Mouse (Mus musculus): ENCODE results near the gene Fosl2. TPM values are rescaled to one million over a fixed set of nuclear protein-coding genes. Genes with fewer than 3 reads are reported as not detected.

The Fosl2 gene
- polyA plus RNA-seq (2015; fragmentation: Nextera tagmentation; extraction: Ambion mirVana) = 0.61 and 0.62 TPM in 2 replicates

GRCm38 (mm10) chr5:32135336-32136206, at the start of gene Fosl2:
TSS of gene Fosl2 (plus strand) at chr5:32135801.
- Histone ChIP-seq H3K27ac (ENCODE audit: low read length) (peak within 1 kb of the TSS; percentile 89), H3K36me3 (ENCODE audit: control insufficient read depth, insufficient read depth) (no peaks in the 10 kb centered on the region), H3K27me3 (ENCODE audit: control insufficient read depth, insufficient read depth, low read depth, low read length) (peaks cover 69% of the 10 kb centered on the region), H3K4me1 (ENCODE audit: control insufficient read depth, low read depth, low read length) (peaks cover 7% of the 10 kb centered on the region), H3K4me2 (ENCODE audit: low read depth, low read length) (peak within 1 kb of the TSS; percentile 69), H3K9me3 (replicated peaks; ENCODE audit: control insufficient read depth, low read length) (no peaks in the 10 kb centered on the region), H3K4me3 (ENCODE audit: low read depth, low read length) (peak within 1 kb of the TSS; percentile 65), H3K9ac (ENCODE audit: low read depth, low read length) (peak within 1 kb of the TSS; percentile 59)
- under 1% methylated on average over 65 of the region's 85 CpGs for WGBS (ENCODE audit: insufficient replicate concordance)
- peak; percentile 77 for ATAC-seq (ENCODE audit: low read depth)

- ATAC-seq (ENCODE audit: low read depth) = no peak
- H3K4me2 ChIP-seq (ENCODE audit: low read depth, low read length) = no peak overlapping the region
- no peaks in the 10 kb centered on the region for H3K36me3 ChIP-seq (ENCODE audit: control insufficient read depth, insufficient read depth)
- no peak overlapping the region for H3K27ac ChIP-seq (ENCODE audit: low read length)
- no peak overlapping the region for H3K9ac ChIP-seq (ENCODE audit: low read depth, low read length)
- H3K4me1 ChIP-seq (ENCODE audit: control insufficient read depth, low read depth, low read length) = no peaks in the 10 kb centered on the region
- no peak overlapping the region for H3K4me3 ChIP-seq (ENCODE audit: low read depth, low read length)
- WGBS (ENCODE audit: insufficient replicate concordance) = 64% methylated on average over 2 of the region's 2 CpGs
- no peaks in the 10 kb centered on the region for H3K27me3 ChIP-seq (ENCODE audit: control insufficient read depth, insufficient read depth, low read depth, low read length)
- H3K9me3 ChIP-seq (replicated peaks; ENCODE audit: control insufficient read depth, low read length) = no peaks in the 10 kb centered on the region
These were observed 49.6 kb upstream of the Fosl2 start for GRCm38 (mm10) chr5:32085971-32086370.

GRCm38 (mm10) chr5:32086526-32087090, 49.0 kb upstream of the Fosl2 start:
- Histone ChIP-seq H3K9me3 (replicated peaks; ENCODE audit: control insufficient read depth, low read length) (no peaks in the 10 kb centered on the region), H3K36me3 (ENCODE audit: control insufficient read depth, insufficient read depth) (no peaks in the 10 kb centered on the region), H3K27me3 (ENCODE audit: control insufficient read depth, insufficient read depth, low read depth, low read length) (no peaks in the 10 kb centered on the region), H3K4me3 (ENCODE audit: low read depth, low read length) (no peak overlapping the region), H3K27ac (ENCODE audit: low read length) (no peak overlapping the region), H3K9ac (ENCODE audit: low read depth, low read length) (no peak overlapping the region), H3K4me1 (ENCODE audit: control insufficient read depth, low read depth, low read length) (no peaks in the 10 kb centered on the region), H3K4me2 (ENCODE audit: low read depth, low read length) (no peak overlapping the region)
- WGBS (ENCODE audit: insufficient replicate concordance) = 68% methylated on average over 6 of the region's 6 CpGs
- no peak for ATAC-seq (ENCODE audit: low read depth)

GRCm38 (mm10) chr5:32089481-32089880, 46.1 kb upstream of the Fosl2 start:
- H3K4me1 ChIP-seq (ENCODE audit: control insufficient read depth, low read depth, low read length) = no peaks in the 10 kb centered on the region
- WGBS (ENCODE audit: insufficient replicate concordance) = 36% methylated on average over 5 of the region's 5 CpGs
- ATAC-seq (ENCODE audit: low read depth) = no peak

GRCm38 (mm10) chr5:32092281-32092680, 43.3 kb upstream of the Fosl2 start:
- H3K9ac ChIP-seq (ENCODE audit: low read depth, low read length) = no peak overlapping the region
- no peak overlapping the region for H3K27ac ChIP-seq (ENCODE audit: low read length)
- H3K4me3 ChIP-seq (ENCODE audit: low read depth, low read length) = no peak overlapping the region
- no peaks in the 10 kb centered on the region for H3K27me3 ChIP-seq (ENCODE audit: control insufficient read depth, insufficient read depth, low read depth, low read length)
- H3K4me2 ChIP-seq (ENCODE audit: low read depth, low read length) = no peak overlapping the region
- H3K9me3 ChIP-seq (replicated peaks; ENCODE audit: control insufficient read depth, low read length) = no peaks in the 10 kb centered on the region
- H3K4me1 ChIP-seq (ENCODE audit: control insufficient read depth, low read depth, low read length) = no peaks in the 10 kb centered on the region
- no peak for ATAC-seq (ENCODE audit: low read depth)
- no peaks in the 10 kb centered on the region for H3K36me3 ChIP-seq (ENCODE audit: control insufficient read depth, insufficient read depth)

More at GRCm38 (mm10) chr5:32089481-32089880, 46.1 kb upstream of the Fosl2 start:
- H3K4me3 ChIP-seq (ENCODE audit: low read depth, low read length) = no peak overlapping the region
- H3K4me2 ChIP-seq (ENCODE audit: low read depth, low read length) = no peak overlapping the region
- no peaks in the 10 kb centered on the region for H3K27me3 ChIP-seq (ENCODE audit: control insufficient read depth, insufficient read depth, low read depth, low read length)
- H3K36me3 ChIP-seq (ENCODE audit: control insufficient read depth, insufficient read depth) = no peaks in the 10 kb centered on the region
- no peaks in the 10 kb centered on the region for H3K9me3 ChIP-seq (replicated peaks; ENCODE audit: control insufficient read depth, low read length)
- H3K27ac ChIP-seq (ENCODE audit: low read length) = no peak overlapping the region
- H3K9ac ChIP-seq (ENCODE audit: low read depth, low read length) = no peak overlapping the region

GRCm38 (mm10) chr5:32098691-32099090, 36.9 kb upstream of the Fosl2 start:
- Histone ChIP-seq H3K9me3 (replicated peaks; ENCODE audit: control insufficient read depth, low read length) (no peaks in the 10 kb centered on the region), H3K36me3 (ENCODE audit: control insufficient read depth, insufficient read depth) (no peaks in the 10 kb centered on the region), H3K27me3 (ENCODE audit: control insufficient read depth, insufficient read depth, low read depth, low read length) (no peaks in the 10 kb centered on the region), H3K27ac (ENCODE audit: low read length) (no peak overlapping the region), H3K4me2 (ENCODE audit: low read depth, low read length) (no peak overlapping the region), H3K9ac (ENCODE audit: low read depth, low read length) (no peak overlapping the region), H3K4me1 (ENCODE audit: control insufficient read depth, low read depth, low read length) (no peaks in the 10 kb centered on the region), H3K4me3 (ENCODE audit: low read depth, low read length) (no peak overlapping the region)
- WGBS (ENCODE audit: insufficient replicate concordance) = 79% methylated on average over 3 of the region's 3 CpGs
- no peak for ATAC-seq (ENCODE audit: low read depth)

GRCm38 (mm10) chr5:32102484-32102883, 33.1 kb upstream of the Fosl2 start:
- Histone ChIP-seq H3K4me3 (ENCODE audit: low read depth, low read length) (no peak overlapping the region), H3K4me1 (ENCODE audit: control insufficient read depth, low read depth, low read length) (no peaks in the 10 kb centered on the region), H3K27me3 (ENCODE audit: control insufficient read depth, insufficient read depth, low read depth, low read length) (no peaks in the 10 kb centered on the region), H3K9ac (ENCODE audit: low read depth, low read length) (no peak overlapping the region), H3K4me2 (ENCODE audit: low read depth, low read length) (no peak overlapping the region), H3K9me3 (replicated peaks; ENCODE audit: control insufficient read depth, low read length) (no peaks in the 10 kb centered on the region), H3K27ac (ENCODE audit: low read length) (no peak overlapping the region), H3K36me3 (ENCODE audit: control insufficient read depth, insufficient read depth) (no peaks in the 10 kb centered on the region)
- 34% methylated on average over 5 of the region's 5 CpGs for WGBS (ENCODE audit: insufficient replicate concordance)
- no peak for ATAC-seq (ENCODE audit: low read depth)

GRCm38 (mm10) chr5:32102971-32103431, 32.6 kb upstream of the Fosl2 start:
- H3K36me3 ChIP-seq (ENCODE audit: control insufficient read depth, insufficient read depth) = no peaks in the 10 kb centered on the region
- no peak overlapping the region for H3K27ac ChIP-seq (ENCODE audit: low read length)
- H3K9ac ChIP-seq (ENCODE audit: low read depth, low read length) = no peak overlapping the region
- no peaks in the 10 kb centered on the region for H3K27me3 ChIP-seq (ENCODE audit: control insufficient read depth, insufficient read depth, low read depth, low read length)
- 58% methylated on average over 6 of the region's 6 CpGs for WGBS (ENCODE audit: insufficient replicate concordance)
- no peak overlapping the region for H3K4me2 ChIP-seq (ENCODE audit: low read depth, low read length)
- no peaks in the 10 kb centered on the region for H3K9me3 ChIP-seq (replicated peaks; ENCODE audit: control insufficient read depth, low read length)
- no peak overlapping the region for H3K4me3 ChIP-seq (ENCODE audit: low read depth, low read length)
- H3K4me1 ChIP-seq (ENCODE audit: control insufficient read depth, low read depth, low read length) = no peaks in the 10 kb centered on the region
- ATAC-seq (ENCODE audit: low read depth) = no peak

- no peaks in the 10 kb centered on the region for H3K27me3 ChIP-seq (ENCODE audit: control insufficient read depth, insufficient read depth, low read depth, low read length)
- no peak overlapping the region for H3K9ac ChIP-seq (ENCODE audit: low read depth, low read length)
- no peak for ATAC-seq (ENCODE audit: low read depth)
- H3K4me2 ChIP-seq (ENCODE audit: low read depth, low read length) = no peak overlapping the region
- no peaks in the 10 kb centered on the region for H3K4me1 ChIP-seq (ENCODE audit: control insufficient read depth, low read depth, low read length)
- H3K9me3 ChIP-seq (replicated peaks; ENCODE audit: control insufficient read depth, low read length) = no peaks in the 10 kb centered on the region
- H3K4me3 ChIP-seq (ENCODE audit: low read depth, low read length) = no peak overlapping the region
- no peaks in the 10 kb centered on the region for H3K36me3 ChIP-seq (ENCODE audit: control insufficient read depth, insufficient read depth)
- H3K27ac ChIP-seq (ENCODE audit: low read length) = no peak overlapping the region
- WGBS (ENCODE audit: insufficient replicate concordance) = 52% methylated on average over 1 of the region's 1 CpGs
These were observed 32.1 kb upstream of the Fosl2 start for GRCm38 (mm10) chr5:32103545-32103944.

Data from liver, embryonic 16.5 days (tissue).